Mouse (Mus musculus) kidney, postnatal 4 days (tissue): ENCODE measurements around the gene Wdr77.
"Not testable (repeated sequence)": the region's sequence is repeated elsewhere in the genome, so short reads cannot be mapped to it uniquely, and the experiment has no call there.

Source experiments
- DNase-seq, 2 experiments: peaks; one replicate each; pipeline ENCODE4 v3.0.0; 2021; ENCODE audit warnings: mixed read lengths in 2 of 2

The Wdr77 gene

GRCm38 (mm10) chr3:105957235-105957634 is 1.9 kb upstream of the Wdr77 start:
- DNase-seq, result no peak

GRCm38 (mm10) chr3:105958204-105958603 is 965 bp upstream of the Wdr77 start:
- DNase-seq, result no peak

- no peak for DNase-seq
Observed at GRCm38 (mm10) chr3:105959585-105959984, 416 bp downstream of the Wdr77 start.

- DNase-seq, result no peak
Observed at GRCm38 (mm10) chr3:105959999-105960398, 830 bp downstream of the Wdr77 start, which contains the start of gene Atp5f1. TSS of gene Atp5f1 (minus strand) at chr3:105960099.

GRCm38 (mm10) chr3:105960700-105961099 is 1.5 kb downstream of the Wdr77 start:
- peak; percentile 7 to 28 for DNase-seq

- no peak for DNase-seq
Observed at GRCm38 (mm10) chr3:105971831-105972446, 12.8 kb downstream of the Wdr77 start.

GRCm38 (mm10) chr3:105973411-105973810 is 14.2 kb downstream of the Wdr77 start, which contains the start of gene Ovgp1:
TSS of gene Ovgp1 (plus strand) at chr3:105973711.
- DNase-seq, result no peak

GRCm38 (mm10) chr3:105974174-105974573 is 15.0 kb downstream of the Wdr77 start:
- no peak for DNase-seq

GRCm38 (mm10) chr3:105989611-105990010 is 30.4 kb downstream of the Wdr77 start:
- DNase-seq, result not testable (repeated sequence)

GRCm38 (mm10) chr3:105991653-105992283 is 32.6 kb downstream of the Wdr77 start:
- DNase-seq, result peak; percentile 64 to 66

GRCm38 (mm10) chr3:105994730-105995129 is 35.6 kb downstream of the Wdr77 start:
- no peak for DNase-seq

- no peak for DNase-seq
Observed at GRCm38 (mm10) chr3:106000707-106001375, 41.7 kb downstream of the Wdr77 start.

- DNase-seq, result peak; percentile 34 to 65
Observed at GRCm38 (mm10) chr3:106001416-106002370, 42.5 kb downstream of the Wdr77 start.

GRCm38 (mm10) chr3:106003360-106003759 is 44.2 kb downstream of the Wdr77 start:
- DNase-seq, result not testable (repeated sequence)

GRCm38 (mm10) chr3:106014546-106014945 is 55.4 kb downstream of the Wdr77 start, which contains the start of gene Pifo:
TSS of gene Pifo (minus strand) at chr3:106014646.
- no peak for DNase-seq
